Mouse (Mus musculus): ENCODE data around the gene Mical3.

The Mical3 gene

DNA sequence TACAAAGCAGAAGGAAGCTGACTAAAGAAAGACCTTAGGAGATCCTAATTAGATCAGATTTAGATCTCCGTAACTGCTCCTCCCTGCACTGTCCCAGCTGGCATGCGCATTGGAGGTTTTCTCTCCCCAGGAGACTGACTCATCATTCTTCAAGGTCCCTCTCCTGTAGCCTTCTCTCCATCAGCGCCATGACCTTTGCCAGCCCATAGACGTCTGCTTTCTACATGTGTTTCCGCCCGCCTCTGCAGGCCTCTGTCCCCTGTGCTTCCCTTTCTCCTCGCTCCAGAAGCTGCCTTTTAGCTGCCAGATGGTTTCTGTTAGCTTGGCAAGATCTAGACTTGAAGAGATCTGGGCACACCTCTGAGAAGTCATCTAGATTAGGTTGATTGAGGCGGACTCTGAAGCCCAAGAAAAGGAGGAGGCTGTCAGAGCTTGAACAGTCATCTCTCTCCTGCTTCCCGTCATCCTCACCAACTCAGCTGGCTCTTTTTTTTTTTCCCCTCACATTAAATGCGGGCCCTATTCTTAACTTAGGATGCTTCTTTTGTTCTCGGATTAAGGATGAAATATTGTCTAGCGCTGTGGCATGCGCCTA lies 14.3 kb upstream of the Mical3 start:
- no peak for DNase-seq

DNA sequence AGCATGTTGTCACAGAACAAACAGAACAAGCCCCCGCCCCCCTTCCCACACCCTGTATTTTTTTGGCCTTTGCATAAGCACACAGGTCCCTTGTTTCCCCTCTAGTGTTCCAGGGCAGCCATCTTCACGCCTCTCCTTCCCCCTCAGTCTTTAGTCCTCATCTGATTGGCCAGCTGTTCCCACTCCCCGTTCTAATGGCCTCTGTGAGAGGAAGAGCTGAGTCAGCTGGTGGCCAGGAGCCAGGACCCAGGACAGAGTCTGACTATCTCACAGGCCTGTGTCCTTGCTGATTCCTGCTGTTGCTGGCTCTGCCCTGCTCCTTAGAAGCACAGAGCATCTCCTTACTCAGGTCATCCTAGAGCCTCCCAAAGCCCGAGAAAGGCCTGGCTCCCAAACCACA lies 13.3 kb upstream of the Mical3 start:
- DNase-seq, result no peak

DNA sequence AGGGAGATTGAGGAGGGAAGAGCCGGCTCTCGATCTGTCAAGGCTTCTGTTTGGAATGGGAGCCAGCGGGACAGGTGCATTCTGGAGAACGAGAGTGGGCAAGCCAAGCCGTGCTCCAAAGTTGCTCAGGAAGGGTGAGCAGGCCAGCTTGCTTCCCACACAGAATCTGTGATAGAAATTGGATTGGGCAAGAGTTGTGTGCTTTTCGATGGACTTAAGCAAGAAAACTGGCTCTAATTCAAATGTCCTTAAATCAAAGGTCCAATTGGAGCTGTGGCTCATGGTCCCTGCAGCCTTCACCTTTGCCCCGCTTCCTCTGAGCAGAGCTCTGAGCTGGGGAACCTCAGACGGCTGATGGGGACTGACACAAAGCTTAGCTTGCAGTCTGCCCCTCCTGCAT lies 12.6 kb upstream of the Mical3 start:
- no peak for DNase-seq

DNA sequence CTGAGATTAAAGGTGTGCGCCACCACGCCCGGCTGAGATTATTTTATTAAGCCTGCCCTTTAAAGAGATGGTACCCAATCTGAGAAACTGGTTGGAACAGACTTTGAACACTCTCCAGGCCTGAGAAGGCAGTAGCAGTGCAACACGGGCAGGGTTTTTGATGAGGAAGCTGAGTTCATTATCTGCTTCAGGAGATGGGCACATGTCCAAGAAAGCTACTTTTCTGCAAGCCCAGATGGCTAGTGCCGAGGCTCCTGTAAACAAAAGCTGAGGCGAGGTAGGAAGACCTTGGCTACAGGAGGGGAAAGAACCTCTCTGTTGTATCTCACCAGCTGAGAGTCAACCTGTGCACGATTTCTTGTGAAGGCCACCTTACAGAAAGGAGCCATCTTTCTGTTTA lies 11.5 kb upstream of the Mical3 start:
- DNase-seq, result peak; percentile 36

DNA sequence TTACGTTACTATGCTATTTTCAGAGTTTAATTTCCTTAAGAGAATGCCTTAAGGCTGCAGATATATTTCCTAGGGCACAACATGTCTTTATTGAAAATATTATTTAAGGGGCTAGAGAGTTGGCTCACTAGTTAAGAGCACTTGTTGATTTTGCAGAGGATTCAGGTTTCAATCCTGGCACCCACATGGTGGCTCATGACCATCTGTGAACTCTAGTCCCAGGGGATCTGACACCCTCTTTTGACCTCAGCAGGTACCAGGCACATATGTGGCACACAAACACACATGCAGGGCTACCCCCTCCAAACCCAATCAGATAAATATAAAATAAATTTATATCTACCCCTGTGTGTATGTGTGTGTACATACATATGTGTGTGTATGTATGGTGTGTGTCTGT lies 8.5 kb upstream of the Mical3 start:
- no peak for DNase-seq

DNA sequence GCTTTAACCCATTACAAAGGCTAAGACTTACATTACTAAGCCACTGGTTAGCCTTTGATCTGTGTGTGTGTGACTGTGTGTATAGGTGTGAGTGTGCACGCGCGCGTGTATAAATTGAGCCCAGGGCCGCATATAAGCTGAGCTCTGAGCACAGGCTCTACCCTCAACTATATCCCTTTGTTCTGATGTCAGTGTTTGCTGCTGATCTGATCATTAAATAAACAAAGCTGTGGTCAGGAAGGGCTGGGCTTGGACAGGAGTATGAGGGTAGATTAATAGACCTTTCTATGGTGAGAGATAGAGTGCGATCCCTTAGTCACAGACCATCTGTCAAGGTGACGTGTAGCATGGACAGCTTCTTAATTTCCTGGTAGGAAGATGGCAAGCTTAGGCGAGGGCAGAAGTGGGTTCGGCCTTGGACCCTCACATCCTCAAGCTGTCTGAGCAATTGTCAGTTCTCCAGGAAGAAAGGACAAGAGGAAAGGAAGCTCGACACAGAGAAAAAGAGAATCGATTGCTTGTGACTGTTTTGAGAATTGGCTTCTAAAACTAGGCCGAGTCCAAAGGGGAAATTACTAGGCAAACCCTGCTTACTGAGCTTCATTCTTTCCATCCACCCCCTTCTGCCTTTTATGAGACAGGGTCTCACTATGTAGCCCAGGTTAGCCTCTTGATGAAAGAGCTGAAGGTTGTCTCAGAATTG lies 7.7 kb upstream of the Mical3 start:
- DNase-seq, result no peak

DNA sequence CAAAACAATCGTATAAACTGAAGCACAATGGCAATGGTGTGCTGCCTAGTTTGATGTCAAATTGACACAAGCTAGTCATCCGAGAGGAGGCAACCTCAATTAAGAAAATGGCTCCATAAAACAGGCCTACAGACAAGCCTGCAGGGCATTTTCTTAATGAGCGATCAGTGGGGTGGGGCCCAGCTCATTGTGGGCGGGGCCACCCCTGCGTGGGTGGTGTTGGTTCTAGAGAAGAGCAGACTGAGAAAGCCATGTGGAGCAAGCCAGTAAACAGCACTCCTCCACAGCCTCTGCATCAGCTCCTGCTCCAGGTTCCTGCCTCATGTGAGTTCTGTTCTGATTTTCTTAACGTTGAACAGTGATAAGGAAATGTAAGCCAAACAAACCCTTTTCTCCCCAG lies 6.4 kb upstream of the Mical3 start:
- DNase-seq, result no peak

DNA sequence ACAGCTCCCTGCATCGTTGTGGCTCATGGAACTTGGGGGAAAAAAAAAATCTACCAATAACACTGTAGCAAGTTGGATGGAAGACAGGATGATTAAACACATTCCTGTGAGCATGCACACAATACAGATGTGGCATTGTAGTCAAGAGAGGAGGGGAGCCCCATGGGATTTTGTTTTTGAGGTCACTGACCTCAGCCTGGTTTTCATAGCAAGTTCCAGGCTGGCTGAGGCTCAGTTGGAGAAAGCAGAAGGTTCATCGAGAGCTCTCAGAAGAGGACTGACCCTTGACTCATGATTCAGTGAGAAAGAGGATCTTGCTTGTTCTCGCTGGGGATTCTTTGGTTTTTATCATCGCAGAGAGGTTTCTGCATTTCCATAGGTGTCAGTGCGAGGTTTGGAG lies 4.1 kb upstream of the Mical3 start:
- DNase-seq, result no peak

DNA sequence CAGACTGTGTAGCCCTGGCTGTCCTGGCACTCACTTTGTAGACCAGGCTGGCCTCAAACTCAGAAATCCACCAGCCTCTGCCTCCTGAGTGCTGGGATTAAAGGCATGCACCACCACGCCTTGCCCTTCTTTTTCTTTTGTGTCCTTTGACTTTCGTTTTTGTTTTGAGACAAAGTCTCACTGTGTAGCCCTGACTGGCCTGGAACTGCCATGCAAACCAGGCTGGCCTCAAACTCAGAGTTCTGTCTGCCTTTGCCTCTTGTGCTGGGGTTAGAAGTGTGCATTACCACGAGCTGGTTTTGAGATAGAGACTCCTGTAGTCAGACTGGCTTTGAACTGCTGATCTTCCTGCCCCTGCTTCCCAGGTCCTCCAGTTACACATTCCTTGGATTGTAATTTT lies 3.5 kb upstream of the Mical3 start:
- no peak for DNase-seq

DNA sequence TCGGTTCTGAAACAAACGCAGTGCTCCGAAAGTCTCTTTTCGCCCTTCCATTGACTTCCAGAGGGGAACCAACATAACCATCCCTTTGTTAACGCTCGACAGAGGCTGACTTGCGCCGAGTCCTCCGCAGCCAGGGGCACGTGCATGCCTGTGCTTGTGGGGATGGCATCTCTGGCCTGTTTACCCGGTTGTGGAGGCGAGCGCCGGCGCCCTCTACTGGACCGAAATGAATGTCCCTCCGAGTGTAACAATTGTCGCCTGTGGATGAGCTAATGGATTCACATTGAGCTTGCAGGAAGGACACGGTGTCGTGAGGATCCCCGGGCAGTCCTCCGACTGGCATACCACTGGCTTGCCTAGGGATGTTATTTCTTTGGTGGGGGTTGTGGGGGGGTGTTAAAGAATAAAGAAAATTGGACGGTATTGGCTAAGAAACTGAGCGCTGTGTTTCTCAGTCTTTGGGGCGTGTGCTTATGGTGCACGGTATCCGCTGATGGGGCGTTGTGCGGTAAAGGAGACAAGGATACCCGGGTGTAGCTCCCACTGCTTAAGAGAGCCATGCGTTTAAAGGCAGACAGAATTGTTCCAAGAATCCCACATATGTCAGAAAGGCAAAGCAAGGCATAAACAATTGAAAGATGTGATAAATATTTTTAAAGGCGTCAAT lies 627 bp downstream of the Mical3 start:
- peak; percentile 93 for DNase-seq

DNA sequence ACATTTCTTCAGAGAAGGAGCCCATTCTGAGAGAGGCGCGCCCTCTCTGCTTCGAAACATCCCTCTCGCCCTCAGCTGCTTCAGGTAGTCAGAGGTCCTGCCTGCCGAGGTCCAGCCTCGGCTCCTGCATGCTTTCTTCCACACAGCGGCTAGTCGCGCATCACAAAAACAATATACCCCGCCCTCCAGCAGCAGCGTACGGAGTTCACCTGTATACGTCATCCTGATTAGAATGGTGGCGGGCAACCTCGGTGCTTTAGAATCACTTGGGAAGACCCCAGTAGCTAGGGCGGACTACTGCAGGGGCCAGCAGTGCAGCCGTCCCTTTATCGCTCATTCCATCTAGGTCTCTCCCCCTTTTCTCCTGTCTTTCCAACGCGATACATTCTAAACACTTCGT lies 1.3 kb downstream of the Mical3 start:
- peak; percentile 68 for DNase-seq

DNA sequence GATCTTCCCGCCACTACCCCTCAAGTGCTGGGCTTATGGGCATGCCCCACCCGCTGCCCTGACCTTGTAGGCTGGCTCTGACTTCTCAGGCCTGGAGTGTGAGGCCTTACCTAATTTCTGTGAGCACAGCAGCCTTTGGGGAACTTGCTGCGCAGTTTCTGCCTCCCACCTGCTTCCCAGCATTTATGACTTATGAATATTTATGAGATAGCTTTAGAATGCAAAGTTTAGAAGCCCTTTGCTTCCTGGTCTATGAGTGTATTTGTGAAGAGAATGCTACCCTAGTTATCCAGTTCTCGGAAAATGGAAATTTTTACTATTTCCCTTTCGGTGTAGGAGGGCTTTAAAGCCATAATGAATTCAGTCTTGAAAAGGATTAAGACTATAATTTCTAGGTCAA lies 2.1 kb downstream of the Mical3 start:
- no peak for DNase-seq

DNA sequence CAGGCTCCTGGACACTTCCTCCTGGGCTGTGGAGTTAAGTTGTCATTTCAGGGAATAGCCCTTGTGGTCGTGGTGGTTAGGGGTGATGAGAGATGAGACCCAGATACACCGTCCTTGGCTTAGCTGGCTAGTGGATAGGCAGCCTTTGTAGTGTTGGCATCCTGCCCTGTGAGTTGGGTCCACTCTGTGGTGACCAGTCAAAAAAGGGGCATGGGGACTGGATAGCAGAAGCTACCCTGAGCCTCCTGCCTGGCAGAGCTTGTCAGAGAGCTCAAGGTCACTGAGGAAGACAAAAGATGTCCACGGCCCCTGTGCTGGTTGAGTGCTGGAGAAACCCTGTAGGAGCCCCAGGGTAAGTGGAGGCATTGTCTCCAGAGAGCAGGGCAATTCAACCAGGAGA lies 3.1 kb downstream of the Mical3 start:
- DNase-seq, result peak; percentile 48

DNA sequence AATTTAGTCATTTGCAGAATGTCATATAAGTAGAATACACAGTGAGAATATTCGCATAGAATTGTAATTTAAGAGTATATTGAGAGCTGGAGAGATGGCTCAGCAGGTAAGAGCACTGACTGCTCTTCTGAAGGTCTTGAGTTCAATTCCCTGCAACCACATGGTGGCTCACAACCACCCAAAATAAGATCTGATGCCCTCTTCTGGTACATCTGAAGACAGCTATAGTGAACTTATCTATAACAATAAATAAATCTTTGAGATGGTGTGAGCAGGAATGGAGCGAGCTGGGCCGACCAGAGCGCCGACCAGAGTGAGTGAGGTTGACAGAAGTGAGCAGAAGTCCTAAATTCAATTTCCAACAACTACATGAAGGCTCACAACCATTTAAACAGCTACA lies 4.6 kb downstream of the Mical3 start:
- no peak for DNase-seq

DNA sequence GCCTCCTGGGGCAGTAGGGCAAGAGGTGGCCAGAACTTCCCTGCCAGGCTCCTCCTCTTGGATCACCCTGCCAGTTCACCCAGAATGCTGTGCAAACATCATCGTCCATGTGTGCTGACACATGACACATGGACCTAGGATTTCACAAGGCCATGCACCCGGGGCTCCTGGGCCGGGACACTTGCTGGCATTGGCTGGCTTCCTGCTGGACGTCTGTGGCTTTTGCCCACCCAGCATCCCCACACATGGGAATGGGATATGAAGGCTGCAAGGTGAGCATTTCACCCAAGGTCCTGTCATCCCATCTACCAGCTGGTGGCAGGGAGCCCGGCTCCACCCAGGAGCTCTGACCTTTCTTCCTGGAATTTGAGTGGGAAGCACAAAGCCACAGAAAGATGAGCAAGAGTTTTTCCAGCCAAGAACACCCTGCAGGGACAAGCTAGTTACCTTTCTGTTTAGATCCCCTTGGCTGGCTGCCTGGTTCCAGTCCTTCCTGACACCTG lies 8.0 kb downstream of the Mical3 start:
- DNase-seq, result peak; percentile 83

DNA sequence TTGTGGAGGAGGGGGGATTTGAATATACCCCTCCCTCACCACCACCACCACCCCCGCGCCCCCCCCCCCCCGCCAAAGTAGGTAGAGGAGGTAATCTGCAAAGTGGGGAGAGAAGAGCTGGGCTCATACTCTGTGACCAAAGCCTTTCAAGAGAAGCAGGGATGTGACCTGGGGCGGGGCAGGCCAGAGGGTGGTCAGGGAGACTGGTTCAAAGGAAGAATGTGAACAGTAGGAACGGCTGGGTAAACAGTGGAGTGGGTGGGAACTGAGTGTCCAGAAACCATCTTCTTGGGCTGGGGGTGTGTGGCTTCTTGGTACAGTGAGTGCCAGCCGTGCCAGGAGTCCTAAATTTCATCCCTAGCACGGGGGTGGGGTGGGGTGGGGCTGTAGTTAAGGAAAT lies 10.0 kb downstream of the Mical3 start:
- DNase-seq, result no peak

DNA sequence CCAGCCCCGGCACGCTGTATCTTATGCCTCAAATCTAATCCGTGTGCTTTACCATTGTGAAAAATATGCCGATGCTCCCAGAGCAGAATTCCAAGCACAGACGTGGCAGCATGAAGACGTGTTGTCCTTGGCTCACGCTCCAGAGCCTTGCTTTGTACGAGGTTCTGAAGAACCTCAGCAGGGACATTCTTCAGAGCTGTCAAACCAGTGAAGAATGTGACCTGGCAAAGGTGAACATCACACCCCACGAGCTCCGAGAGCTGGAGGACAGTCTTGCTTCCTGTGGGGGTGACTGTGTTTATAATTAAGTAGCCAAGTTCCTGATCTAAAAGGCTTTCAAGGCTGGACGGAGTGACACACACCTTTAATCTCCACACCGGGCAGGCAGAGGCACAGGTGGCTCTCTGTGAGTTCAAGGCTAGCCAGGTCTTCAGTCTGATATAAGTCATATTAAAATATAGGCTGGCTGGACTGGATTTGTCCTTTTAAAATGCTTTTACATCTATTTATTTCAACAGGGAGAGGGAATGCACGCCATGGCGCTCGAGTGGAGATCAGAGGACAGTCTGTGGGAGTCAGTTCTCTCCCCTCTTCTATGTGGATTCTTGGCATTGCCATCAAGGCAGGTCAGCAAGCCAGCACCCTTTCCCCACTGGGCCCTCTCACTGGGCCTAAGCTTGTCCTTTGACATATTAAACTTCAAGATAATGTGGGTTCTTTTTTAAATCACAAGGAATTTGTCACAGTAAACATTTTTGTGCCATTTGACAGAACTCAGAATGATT lies 12.6 kb downstream of the Mical3 start:
- DNase-seq, result no peak

DNA sequence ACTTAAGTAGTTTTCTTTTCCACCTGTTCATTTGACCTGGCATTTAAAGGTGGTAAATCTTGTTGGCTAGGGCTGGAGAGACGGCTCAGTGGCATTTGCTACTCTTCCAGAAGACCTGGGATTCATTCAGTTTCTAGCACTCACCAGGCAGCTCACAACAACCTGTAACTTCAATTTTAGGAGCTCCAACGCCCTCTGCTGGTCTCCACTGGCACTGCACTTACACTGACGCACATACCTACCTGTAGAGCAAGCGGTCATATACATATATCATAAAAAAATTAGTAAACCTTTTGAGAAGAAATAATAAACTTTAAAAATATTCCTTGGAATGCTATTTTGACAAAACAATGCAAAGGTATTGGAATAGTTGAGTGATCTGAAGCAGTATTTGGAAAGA lies 13.7 kb downstream of the Mical3 start:
- DNase-seq, result no peak

DNA sequence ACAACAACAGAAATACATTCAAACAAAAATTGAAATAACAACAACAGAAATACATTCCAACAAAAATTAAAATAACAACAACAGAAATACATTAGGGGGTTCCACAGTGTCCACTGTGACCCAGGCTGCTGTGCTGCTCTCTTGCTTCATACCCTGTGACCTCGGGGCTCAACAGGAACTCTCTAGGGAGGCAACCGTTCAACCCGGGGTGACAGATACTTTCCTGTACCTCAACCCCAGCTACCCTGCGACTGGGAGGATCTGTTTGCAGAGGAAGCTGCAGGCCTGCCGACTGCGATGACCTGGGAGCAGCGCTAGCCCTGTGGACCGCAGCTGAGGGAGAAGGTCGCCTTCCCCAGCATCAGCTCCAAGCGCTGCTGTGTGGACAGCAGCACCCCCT lies 14.4 kb downstream of the Mical3 start:
- no peak for DNase-seq

DNA sequence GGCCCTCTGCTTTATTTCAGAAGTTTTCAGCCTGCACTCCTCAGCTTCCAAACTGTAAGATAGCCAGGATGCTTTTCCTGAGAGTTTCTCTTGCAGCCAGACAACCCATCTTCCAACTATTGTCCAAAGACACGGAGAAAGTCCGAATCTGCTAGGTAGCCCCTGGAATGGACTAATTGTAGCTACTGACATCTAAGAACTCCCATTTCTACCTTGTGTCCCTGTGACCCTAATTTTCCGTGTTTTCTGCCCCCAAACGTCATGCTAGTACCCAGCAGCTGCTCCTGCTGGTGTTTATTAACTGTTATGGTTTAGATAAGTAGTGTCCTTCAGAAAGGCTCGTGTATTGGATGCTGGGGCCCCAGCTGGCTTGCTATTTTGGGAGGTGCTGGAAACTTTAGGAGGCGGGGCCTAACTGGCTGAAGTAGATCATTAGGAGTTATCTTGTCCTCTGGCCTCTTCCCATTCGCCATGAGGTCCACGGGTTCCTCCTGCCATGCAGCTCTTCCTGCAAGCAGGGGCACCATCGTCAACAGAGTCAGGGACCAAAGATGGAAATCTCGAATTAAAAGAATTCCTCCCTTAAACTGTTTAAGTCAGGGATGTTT lies 19.2 kb downstream of the Mical3 start:
- DNase-seq, result no peak

DNA sequence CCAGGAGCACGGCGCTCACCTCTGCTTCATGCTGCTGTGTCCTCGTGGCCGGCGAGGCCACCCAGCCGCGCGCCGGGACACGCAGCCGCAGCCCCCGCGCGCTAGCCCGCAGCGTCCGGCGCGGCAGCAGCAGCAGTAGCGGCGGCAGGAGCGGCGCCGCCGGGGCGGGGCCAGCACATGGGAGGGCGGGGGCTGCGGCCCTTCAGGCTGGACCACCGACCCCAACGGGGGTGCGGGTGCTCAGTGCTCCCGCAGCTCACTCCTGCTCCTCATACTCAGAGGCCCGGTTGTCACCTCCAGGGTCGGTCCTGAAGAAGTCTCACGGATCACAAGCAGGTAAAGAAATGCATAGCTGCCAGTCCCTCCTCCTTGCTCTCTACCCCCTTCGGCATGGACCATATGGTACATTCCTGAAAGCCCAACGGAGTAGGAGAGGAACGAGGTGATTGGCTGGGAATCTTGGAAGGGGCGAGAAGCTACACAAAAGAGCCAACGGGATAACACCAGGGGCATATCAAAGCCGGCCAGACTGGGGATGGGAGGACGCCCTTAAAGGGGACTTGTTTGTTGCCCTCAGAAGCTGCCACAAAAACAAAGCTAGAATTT lies 20.7 kb downstream of the Mical3 start:
- peak; percentile 97 for DNase-seq

DNA sequence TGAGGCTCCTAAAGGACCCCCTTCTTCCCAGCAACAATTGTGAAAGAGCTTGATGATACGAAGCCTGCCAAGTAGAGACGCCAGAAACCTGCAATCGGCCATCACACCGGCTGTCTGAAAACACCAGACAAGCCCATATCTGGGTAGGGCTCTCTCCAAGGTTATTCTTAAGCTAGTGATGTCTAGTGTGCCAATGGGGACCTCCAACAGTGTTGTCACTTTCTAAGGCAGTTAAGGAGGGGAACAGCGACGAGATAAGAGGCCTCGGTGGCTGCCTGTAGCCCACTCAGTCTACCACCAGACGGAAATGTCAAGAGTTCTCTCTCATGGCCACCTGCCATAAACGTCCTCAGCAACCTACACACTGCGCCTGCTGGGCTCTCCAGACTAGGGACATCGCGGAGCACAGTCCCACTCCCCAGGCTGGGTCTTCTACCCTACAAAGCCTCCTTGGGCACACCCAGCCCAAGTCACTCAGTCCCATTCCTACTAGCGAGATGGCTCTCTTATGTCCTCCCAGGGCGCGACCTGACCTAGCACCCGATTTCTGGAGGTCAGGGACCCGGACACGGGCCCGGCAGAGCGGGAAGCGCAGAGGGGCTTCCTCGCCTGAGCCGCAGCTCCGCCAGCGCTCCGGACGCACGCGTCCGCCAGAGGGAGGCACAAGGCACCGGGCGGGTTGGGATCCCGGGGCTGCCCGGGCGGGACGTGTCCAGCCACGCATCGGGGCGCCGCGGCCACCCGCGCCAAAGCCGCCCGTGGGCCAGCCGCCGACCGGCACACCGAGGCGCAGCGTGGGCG lies 21.4 kb downstream of the Mical3 start:
- DNase-seq, result peak; percentile 76
